In genomic region chr5:103971051-103971450, GRCm38 (mm10) we compare ENCODE assay signal across 24 mouse cellular contexts. TPM values are rescaled to one million over a fixed set of nuclear protein-coding genes. Genes with fewer than 3 reads are reported as not detected.
"Had no signal": no experiment of that assay in that cellular context is flagged by ENCODE, and none has a peak within 500 bp of the region (broad histone marks: within the 10 kb centered on the region; RNA-seq: fewer than 3 reads in every experiment).

No protein-coding gene starts in this region.

- H3K36me3 ChIP-seq: lung, embryonic 15.5 days; midbrain, embryonic 13.5 days; midbrain, embryonic 15.5 days; neural tube, embryonic 12.5 days; stomach, embryonic 15.5 days had no signal

- ATAC-seq: lung, postnatal 0 days; midbrain, embryonic 13.5 days; midbrain, embryonic 15.5 days had no signal

- H3K27me3 ChIP-seq: lung, embryonic 15.5 days; midbrain, embryonic 13.5 days; midbrain, embryonic 15.5 days; neural tube, embryonic 12.5 days; stomach, embryonic 15.5 days had no signal

- H3K4me2 ChIP-seq: lung, embryonic 15.5 days; midbrain, embryonic 11.5 days; midbrain, embryonic 13.5 days; midbrain, embryonic 15.5 days; neural tube, embryonic 12.5 days; stomach, embryonic 15.5 days had no signal

- H3K9me3 ChIP-seq: lung, embryonic 15.5 days; megakaryocyte, embryonic 14.5 days; midbrain, embryonic 13.5 days; midbrain, embryonic 15.5 days; neural tube, embryonic 12.5 days; stomach, embryonic 15.5 days had no signal

- H3K4me1 ChIP-seq: lung, embryonic 15.5 days; midbrain, embryonic 13.5 days; midbrain, embryonic 15.5 days; neural tube, embryonic 12.5 days had no signal

- H3K27ac ChIP-seq: lung, embryonic 15.5 days; macrophage; midbrain, embryonic 13.5 days; midbrain, embryonic 15.5 days; neural tube, embryonic 12.5 days; stomach, embryonic 15.5 days; stomach, postnatal 0 days had no signal

- DNase-seq: lung, adult 2 months; lung, postnatal 14 days; lung, postnatal 36 days; retina, postnatal 1 day; right cerebral cortex, adult 18-20 months; right cerebral cortex, postnatal 25 days; right cerebral cortex, postnatal 4 days; spleen, adult 18-20 months; thymus, adult 2 months; thymus, postnatal 25 days; thymus, postnatal 4 days had no signal

- H3K9ac ChIP-seq: lung, embryonic 15.5 days; midbrain, embryonic 13.5 days; midbrain, embryonic 15.5 days; neural tube, embryonic 12.5 days; stomach, embryonic 15.5 days had no signal

- H3K4me3 ChIP-seq: lung, embryonic 15.5 days; megakaryocyte, embryonic 14.5 days; midbrain, embryonic 13.5 days; midbrain, embryonic 15.5 days; neural tube, embryonic 12.5 days; stomach, embryonic 15.5 days had no signal

RNA-seq across cellular contexts. Expression of gene Hsd17b13, which starts 6.2 kb away (rescaled TPM):
- total RNA-seq: midbrain, postnatal 0 days; monocyte, adult 5-6 weeks had no signal
- polyA plus RNA-seq: macrophage; midbrain, embryonic 11.5 days; midbrain, embryonic 13.5 days; neural tube, embryonic 12.5 days; neural tube, embryonic 14.5 days; thymus, adult 2 months had no signal
